9 mouse cellular contexts compared by ENCODE assay signal in the genomic region with DNA sequence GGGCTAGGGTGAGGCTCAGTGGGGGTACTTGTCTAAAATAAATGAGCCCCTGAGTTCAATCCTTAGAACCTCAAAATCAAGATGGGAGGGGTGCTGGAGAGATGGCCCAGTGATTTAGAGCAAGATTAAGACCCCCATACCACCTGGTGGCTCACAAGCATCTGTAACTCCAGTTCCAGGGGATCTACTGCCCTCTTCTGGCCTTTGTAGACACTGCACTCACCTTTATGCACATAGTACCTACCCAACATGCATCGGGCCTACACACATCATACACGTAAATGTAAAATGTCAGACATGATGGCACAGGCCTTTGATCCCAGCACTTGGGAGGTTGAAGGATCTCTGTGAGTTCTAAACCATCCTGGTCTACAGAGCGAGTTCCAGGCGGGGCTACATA. TPM values are rescaled to one million over a fixed set of nuclear protein-coding genes. Genes with fewer than 3 reads are reported as not detected.
DNase-seq lines count a peak whose midpoint lies in the region; ATAC-seq and TF ChIP-seq lines count a peak whose summit lies in the region.
"Had no signal": no experiment of that assay in that cellular context is flagged by ENCODE, and none has a peak within 500 bp of the region (broad histone marks: within the 10 kb centered on the region; RNA-seq: fewer than 3 reads in every experiment).

No protein-coding gene starts in this region.

- no peaks in the 10 kb centered on the region for H3K27me3 ChIP-seq in heart, adult 2 months (ENCODE audit: control insufficient read depth, insufficient read depth, low read length)
- no peaks in the 10 kb centered on the region for H3K27me3 ChIP-seq in midbrain, embryonic 14.5 days (ENCODE audit: control insufficient read depth, insufficient read depth, low read length)
- no peaks in the 10 kb centered on the region for H3K27me3 ChIP-seq in midbrain, embryonic 13.5 days

- H3K27ac ChIP-seq in heart, adult 2 months: peak overlapping the region; percentile 91
- no peak overlapping the region for H3K27ac ChIP-seq in midbrain, embryonic 14.5 days (replicated peaks; ENCODE audit: low read depth, low read length)
- no peak overlapping the region for H3K27ac ChIP-seq in midbrain, embryonic 13.5 days

- no peaks in the 10 kb centered on the region; the same call in 1 of the 2 replicates for H3K36me3 ChIP-seq in heart, adult 2 months (ENCODE audit: control insufficient read depth, insufficient read depth, low read length)
- H3K36me3 ChIP-seq in midbrain, embryonic 14.5 days (ENCODE audit: control insufficient read depth, insufficient read depth, low read length): no peaks in the 10 kb centered on the region
- no peaks in the 10 kb centered on the region for H3K36me3 ChIP-seq in midbrain, embryonic 13.5 days

- no peak overlapping the region for H3K9ac ChIP-seq in heart, adult 2 months (ENCODE audit: low read depth, low read length)
- H3K9ac ChIP-seq in midbrain, embryonic 14.5 days (replicated peaks; ENCODE audit: low read length): no peak overlapping the region
- H3K9ac ChIP-seq in midbrain, embryonic 13.5 days (replicated peaks): no peak overlapping the region

- no peak for DNase-seq in heart, adult 2 months
- no peak for DNase-seq in heart, adult 8-10 months (ENCODE audit: low spot score)
- peak; percentile 11 for DNase-seq in midbrain, embryonic 14.5 days
- DNase-seq in ZHBTc4 (ENCODE audit: low read depth, low spot score): peak; percentile 93
- DNase-seq in lung, postnatal 25 days (ENCODE audit: low spot score): peak; percentile 57
- no peak for DNase-seq in layer of hippocampus, adult 11-12 months (ENCODE audit: low spot score)
- DNase-seq in urinary bladder, adult 2 months (ENCODE audit: low spot score): no peak

- no peak for ATAC-seq in midbrain, embryonic 14.5 days (ENCODE audit: low FRiP score, low TSS enrichment)
- ATAC-seq in midbrain, embryonic 13.5 days: no peak

- peaks cover 8% of the 10 kb centered on the region for H3K4me1 ChIP-seq in heart, adult 2 months (ENCODE audit: control insufficient read depth, insufficient read depth, low read length)
- H3K4me1 ChIP-seq in midbrain, embryonic 14.5 days (ENCODE audit: control insufficient read depth, insufficient read depth, low read length): no peaks in the 10 kb centered on the region
- H3K4me1 ChIP-seq in midbrain, embryonic 13.5 days (replicated peaks): no peaks in the 10 kb centered on the region

- 91% methylated on average over 4 of the region's 4 CpGs for WGBS in heart, adult 2 months
- WGBS in midbrain, embryonic 14.5 days: 93% methylated on average over 4 of the region's 4 CpGs
- WGBS in midbrain, embryonic 13.5 days: 95% methylated on average over 4 of the region's 4 CpGs

- 0 out of 2 replicates have a peak, but pooled peaks have one; percentile 19 for TF ChIP-seq EP300 in heart, adult 2 months (IDR thresholded peaks at IDR 0.05; ENCODE audit: insufficient read depth, low read depth, low read length)

- TF ChIP-seq POLR2A in heart, adult 2 months (IDR thresholded peaks at IDR 0.05; ENCODE audit: insufficient read depth, low read depth, low read length): no peak

- peak; percentile 76 for TF ChIP-seq CTCF in heart, adult 2 months (IDR thresholded peaks at IDR 0.05)

- intact Hi-C loops in heart, adult 2 months (cut with DNase I): loop anchor here (1.0 kb wide), 1 partner anchor 32 kb away; a partner anchor contains a TSS

- no peak overlapping the region for H3K4me2 ChIP-seq in midbrain, embryonic 14.5 days (ENCODE audit: low read length)
- H3K4me2 ChIP-seq in midbrain, embryonic 13.5 days (replicated peaks): no peak overlapping the region

- H3K4me3 ChIP-seq in heart, adult 2 months: no peak overlapping the region
- H3K4me3 ChIP-seq in midbrain, embryonic 14.5 days (replicated peaks; ENCODE audit: low read depth, low read length): no peak overlapping the region
- H3K4me3 ChIP-seq in midbrain, embryonic 13.5 days (replicated peaks): no peak overlapping the region

- no peaks in the 10 kb centered on the region for H3K79me2 ChIP-seq in heart, adult 2 months (replicated peaks; ENCODE audit: control insufficient read depth, insufficient read depth, low read length)

- no peaks in the 10 kb centered on the region for H3K9me3 ChIP-seq in midbrain, embryonic 14.5 days (ENCODE audit: control insufficient read depth, low read length)
- no peaks in the 10 kb centered on the region; the same call in 1 of the 2 replicates for H3K9me3 ChIP-seq in midbrain, embryonic 13.5 days

RNA-seq across cellular contexts. Expression of a gene that starts 11.8 kb away (rescaled TPM):
- total RNA-seq in heart, adult 2 months (2021): 100 to 1,000 TPM; 190 to 214 TPM
- 240 and 262 TPM in 2 replicates for polyA plus RNA-seq in heart, adult 2 months (2012; rRNA removed)
- total RNA-seq in heart, adult 8-10 months (2022): 100 to 1,000 TPM; 185 to 199 (median 197) TPM
- polyA plus RNA-seq in midbrain, embryonic 14.5 days (2014; fragmentation: Nextera tagmentation; extraction: Ambion mirVana): 4.5 and 7.8 TPM in 2 replicates
- polyA plus RNA-seq in midbrain, embryonic 13.5 days (2015; fragmentation: Nextera tagmentation; extraction: Ambion mirVana): 5.2 and 6.4 TPM in 2 replicates
- polyA plus RNA-seq in urinary bladder, adult 2 months (2012; rRNA removed): 171 and 177 TPM in 2 replicates

RNA-seq across cellular contexts. Expression of a gene that starts 14.0 kb away (rescaled TPM):
- under 1 TPM; 0.63 to 0.77 TPM for total RNA-seq in heart, adult 2 months (2021)
- polyA plus RNA-seq in heart, adult 2 months (2012; rRNA removed): 0.41 and 1.2 TPM in 2 replicates
- total RNA-seq in heart, adult 8-10 months (2022): under 1 TPM in 2 of 4 experiments, not detected in 2; 0.37 to 0.76 TPM
- not detected in 2 replicates for polyA plus RNA-seq in midbrain, embryonic 14.5 days (2014; fragmentation: Nextera tagmentation; extraction: Ambion mirVana)
- 0.32 TPM in 1 of 2 replicates, not detected in the other for polyA plus RNA-seq in midbrain, embryonic 13.5 days (2015; fragmentation: Nextera tagmentation; extraction: Ambion mirVana)
- 25.6 and 37.5 TPM in 2 replicates for polyA plus RNA-seq in urinary bladder, adult 2 months (2012; rRNA removed)
- polyA plus RNA-seq: heart, embryonic 14.5 days had no signal

RNA-seq across cellular contexts. Expression of a gene that starts 32.4 kb away (rescaled TPM):
- 10 to 100 TPM; 30.2 to 41.4 TPM for total RNA-seq in heart, adult 2 months (2021)
- 29.4 and 30.7 TPM in 2 replicates for polyA plus RNA-seq in heart, adult 2 months (2012; rRNA removed)
- total RNA-seq in heart, adult 8-10 months (2022): 10 to 100 TPM; 24.8 to 37.3 (median 34.9) TPM
- 41.1 and 46.1 TPM in 2 replicates for polyA plus RNA-seq in midbrain, embryonic 14.5 days (2014; fragmentation: Nextera tagmentation; extraction: Ambion mirVana)
- 40.6 and 48.0 TPM in 2 replicates for polyA plus RNA-seq in midbrain, embryonic 13.5 days (2015; fragmentation: Nextera tagmentation; extraction: Ambion mirVana)
- polyA plus RNA-seq in urinary bladder, adult 2 months (2012; rRNA removed): 37.9 and 38.6 TPM in 2 replicates

RNA-seq across cellular contexts. Expression of a gene that starts 39.9 kb away (rescaled TPM):
- total RNA-seq in heart, adult 2 months (2021): 1 to 10 TPM; 3.5 to 6.1 TPM
- polyA plus RNA-seq in heart, adult 2 months (2012; rRNA removed): 11.9 and 14.0 TPM in 2 replicates
- total RNA-seq in heart, adult 8-10 months (2022): 1 to 10 TPM; 2.1 to 4.4 (median 3.5) TPM
- 0.77 and 1.2 TPM in 2 replicates for polyA plus RNA-seq in midbrain, embryonic 14.5 days (2014; fragmentation: Nextera tagmentation; extraction: Ambion mirVana)
- polyA plus RNA-seq in midbrain, embryonic 13.5 days (2015; fragmentation: Nextera tagmentation; extraction: Ambion mirVana): 0.27 and 0.88 TPM in 2 replicates
- 10.8 and 10.9 TPM in 2 replicates for polyA plus RNA-seq in urinary bladder, adult 2 months (2012; rRNA removed)

Comparison
In these comparisons a context has a peak if more than half of its experiments do, and no peak if none do; other contexts are left out.
1. DNase-seq: peak in midbrain, embryonic 14.5 days (single experiment), ZHBTc4 (single experiment) and lung, postnatal 25 days (single experiment); none in heart, adult 2 months (0 of 2), heart, adult 8-10 months (single experiment), layer of hippocampus, adult 11-12 months (single experiment) and urinary bladder, adult 2 months (single experiment).
2. RNA of a gene that starts 11.8 kb away (polyA plus RNA-seq): 240 to 262 TPM in heart, adult 2 months and 171 to 177 TPM in urinary bladder, adult 2 months; 4.5 to 7.8 TPM in midbrain, embryonic 14.5 days and 5.2 to 6.4 TPM in midbrain, embryonic 13.5 days; every median in the first group is over 10 times any median in the second.
3. RNA of a gene that starts 14.0 kb away (polyA plus RNA-seq): 25.6 to 37.5 TPM in urinary bladder, adult 2 months; 0.41 to 1.2 TPM in heart, adult 2 months, not detected in midbrain, embryonic 14.5 days and 0.32 TPM in midbrain, embryonic 13.5 days; every median in the first group is over 10 times any median in the second.